Mouse (Mus musculus): ENCODE measurements around the gene Lrp6.

GRCm38 (mm10) chr6:134427165-134427564, 139.6 kb downstream of the Lrp6 start:
- TF ChIP-seq E2F4 (IDR thresholded peaks at IDR 0.05; ENCODE audit: insufficient read depth) (no peak), TCF3 (IDR thresholded peaks at IDR 0.05; ENCODE audit: insufficient read length, low read depth) (no peak), MYOD1 (IDR thresholded peaks at IDR 0.05; ENCODE audit: control insufficient read depth in 1 of 3, insufficient read length in 2 of 3, low read depth in 2 of 3) (no peak), POLR2A (IDR thresholded peaks at IDR 0.05; ENCODE audit: insufficient read length, low read depth) (no peak), TCF12 (IDR thresholded peaks at IDR 0.05; ENCODE audit: insufficient read depth, poor library complexity, severe bottlenecking) (no peak), CEBPB (IDR thresholded peaks at IDR 0.05; ENCODE audit: insufficient read depth, poor library complexity, severe bottlenecking) (no peak), MAX (IDR thresholded peaks at IDR 0.05; ENCODE audit: low read depth) (no peak), USF1 (IDR thresholded peaks at IDR 0.05; ENCODE audit: low read depth) (no peak), REST (IDR thresholded peaks at IDR 0.05; ENCODE audit: insufficient read depth, insufficient read length) (no peak), MYOG (IDR thresholded peaks at IDR 0.05; ENCODE audit: control insufficient read depth in 1 of 3, insufficient read depth in 1 of 3, insufficient read length in 2 of 3, low read depth in 2 of 3) (no peak)

All from myocyte (in vitro differentiated cells).